Mouse (Mus musculus) ovary, postnatal 10 days (tissue): ENCODE results near the gene Rbpms2.
"Not testable (repeated sequence)": the region's sequence is repeated elsewhere in the genome, so short reads cannot be mapped to it uniquely, and the experiment has no call there.

Experiments used
- DNase-seq: peaks from one replicate; pipeline ENCODE4 v3.0.0; 2022; ENCODE audit warnings: low spot score

The Rbpms2 gene

DNA sequence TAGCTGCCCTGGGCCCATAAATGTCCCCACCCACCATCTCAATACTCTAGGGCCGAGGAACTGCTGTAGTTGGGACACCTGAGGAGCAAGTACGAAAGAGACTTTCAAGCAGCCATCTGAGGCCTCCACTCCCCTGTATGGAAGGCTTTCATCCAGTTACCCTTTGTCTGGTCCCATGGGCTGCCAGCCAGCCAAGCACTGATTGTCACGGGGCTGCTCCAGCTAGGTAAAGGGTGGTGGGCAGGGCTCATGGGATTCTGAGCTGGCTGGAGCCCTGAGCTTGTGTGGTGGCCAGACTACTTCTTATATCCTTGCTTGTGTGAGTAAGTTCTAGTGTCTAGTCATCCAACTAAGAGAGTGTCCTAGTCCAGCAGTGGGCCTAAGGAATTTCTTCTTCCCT, 27.8 kb downstream of the Rbpms2 start:
- no peak for DNase-seq

DNA sequence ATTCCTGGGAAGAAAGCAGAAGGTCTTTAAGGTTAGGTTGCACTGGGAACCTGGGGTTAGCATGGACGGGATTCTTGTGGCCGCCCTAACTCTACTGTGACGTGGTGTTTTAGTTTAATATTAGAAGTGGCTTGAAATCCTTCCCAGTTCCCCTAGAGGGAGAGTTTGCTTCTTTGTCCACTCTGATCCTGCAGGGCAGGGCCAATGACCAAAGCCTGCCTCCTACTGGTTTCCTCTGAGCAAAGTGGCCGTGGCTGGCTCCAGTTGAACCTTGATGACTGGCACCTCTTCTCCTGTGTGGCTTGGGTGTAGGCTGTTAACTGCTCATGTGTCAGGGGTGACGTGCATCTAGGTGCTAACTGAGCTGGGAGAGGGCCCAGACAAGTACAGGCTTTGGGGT, 31.6 kb downstream of the Rbpms2 start:
- DNase-seq, result no peak

- no peak for DNase-seq
Measured at GRCm38 (mm10) chr9:65661493-65661892, 32.0 kb downstream of the Rbpms2 start.

GRCm38 (mm10) chr9:65664163-65664562, 34.7 kb downstream of the Rbpms2 start:
- DNase-seq, result peak; percentile 46

- DNase-seq, result no peak
Measured at GRCm38 (mm10) chr9:65666042-65666441, 36.6 kb downstream of the Rbpms2 start.

GRCm38 (mm10) chr9:65667701-65668100, 38.3 kb downstream of the Rbpms2 start, which contains the start of gene Oaz2:
Oaz2 (plus strand) TSS chr9:65668001.
- DNase-seq, result no peak

- DNase-seq, result no peak
Measured at GRCm38 (mm10) chr9:65671431-65671931, 42.0 kb downstream of the Rbpms2 start.

DNA sequence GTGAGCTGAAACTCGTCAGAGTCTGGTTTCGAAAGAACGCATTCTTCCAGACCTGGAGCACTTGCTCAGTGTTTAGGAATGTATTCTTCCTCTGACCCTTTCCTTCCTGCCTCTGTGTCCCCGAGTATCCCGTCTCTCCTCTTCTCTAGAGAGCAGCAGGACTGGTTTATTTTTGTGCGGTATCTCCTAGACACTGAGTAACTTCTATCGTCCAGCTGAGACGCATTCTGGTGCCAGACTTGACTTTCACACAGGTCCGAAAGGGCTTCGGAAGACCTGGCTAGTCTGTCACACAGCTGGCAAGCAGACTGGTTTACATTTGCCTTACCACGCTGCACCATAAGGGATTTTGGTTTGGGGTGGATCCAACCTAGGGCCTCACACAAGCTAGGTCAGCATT, 43.5 kb downstream of the Rbpms2 start:
- no peak for DNase-seq

- DNase-seq, result no peak
Measured at GRCm38 (mm10) chr9:65675461-65676357, 46.3 kb downstream of the Rbpms2 start.

DNA sequence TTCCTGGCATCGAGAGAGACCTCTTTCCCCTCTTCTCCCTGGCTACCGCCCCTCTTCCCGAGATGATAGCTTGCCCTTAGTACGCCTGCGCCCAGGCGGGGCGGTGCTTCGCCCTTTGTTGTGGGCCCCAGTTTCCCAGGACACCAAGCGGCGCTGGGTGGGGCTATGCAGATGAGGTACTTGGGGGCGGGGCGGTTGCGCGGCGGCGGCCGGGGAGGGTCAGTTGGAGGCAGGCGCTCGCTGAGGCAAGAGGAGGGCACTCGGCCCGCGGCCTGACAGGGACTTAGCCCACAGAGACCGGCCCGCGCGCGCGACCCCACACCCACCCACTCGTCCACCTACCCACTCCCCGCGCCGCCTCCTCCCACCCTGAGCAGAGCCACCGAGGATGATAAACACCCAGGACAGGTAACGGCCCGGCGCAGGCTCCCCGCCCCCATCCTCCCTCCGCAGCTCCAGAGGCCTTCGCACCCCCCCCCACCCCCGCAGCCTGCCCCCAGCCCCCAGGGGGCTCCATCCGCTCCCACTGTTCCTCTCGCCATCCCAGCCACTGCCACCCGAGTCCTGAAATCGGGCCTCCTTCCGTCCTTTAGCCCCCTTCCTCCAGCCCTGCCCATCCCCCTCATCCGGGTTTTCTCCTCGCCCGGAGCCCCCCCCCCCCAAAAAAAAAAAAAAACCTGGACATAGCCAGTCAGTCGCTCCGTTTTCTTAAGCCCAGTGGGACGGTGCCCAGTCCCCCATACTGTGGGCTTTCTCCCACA, 47.1 kb downstream of the Rbpms2 start:
- DNase-seq, result peak; percentile 91

- DNase-seq, result no peak
Measured at GRCm38 (mm10) chr9:65677119-65677462, 47.6 kb downstream of the Rbpms2 start.

DNA sequence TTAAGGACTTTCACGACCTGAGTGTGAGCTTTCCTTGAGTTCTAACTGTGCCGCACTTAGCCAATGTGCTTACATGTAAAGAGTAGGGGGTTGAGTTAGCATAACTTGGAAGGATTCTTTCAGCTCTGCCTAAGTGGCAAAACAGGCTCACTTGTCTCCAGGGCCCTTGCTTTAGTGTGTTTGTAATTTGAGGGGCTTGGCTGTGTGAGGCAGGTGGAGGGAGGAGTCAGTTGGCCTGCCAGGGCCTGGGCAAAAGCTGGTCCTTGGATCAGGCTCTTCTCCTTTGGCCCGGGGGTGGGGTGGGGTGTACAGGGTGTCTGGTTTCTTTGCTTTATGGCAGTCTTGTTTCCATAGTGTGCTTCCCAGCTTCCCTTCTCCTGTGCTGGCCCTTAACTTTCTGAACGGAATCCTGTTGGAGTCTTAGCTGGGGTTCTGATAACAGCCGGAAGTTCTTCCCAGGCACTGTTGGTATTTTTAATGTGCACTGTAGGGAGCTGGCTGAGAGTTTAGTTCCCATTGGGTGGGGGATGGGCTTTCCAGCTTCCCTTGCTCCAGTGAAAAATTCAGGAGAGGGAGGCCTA, 49.8 kb downstream of the Rbpms2 start:
- no peak for DNase-seq

DNA sequence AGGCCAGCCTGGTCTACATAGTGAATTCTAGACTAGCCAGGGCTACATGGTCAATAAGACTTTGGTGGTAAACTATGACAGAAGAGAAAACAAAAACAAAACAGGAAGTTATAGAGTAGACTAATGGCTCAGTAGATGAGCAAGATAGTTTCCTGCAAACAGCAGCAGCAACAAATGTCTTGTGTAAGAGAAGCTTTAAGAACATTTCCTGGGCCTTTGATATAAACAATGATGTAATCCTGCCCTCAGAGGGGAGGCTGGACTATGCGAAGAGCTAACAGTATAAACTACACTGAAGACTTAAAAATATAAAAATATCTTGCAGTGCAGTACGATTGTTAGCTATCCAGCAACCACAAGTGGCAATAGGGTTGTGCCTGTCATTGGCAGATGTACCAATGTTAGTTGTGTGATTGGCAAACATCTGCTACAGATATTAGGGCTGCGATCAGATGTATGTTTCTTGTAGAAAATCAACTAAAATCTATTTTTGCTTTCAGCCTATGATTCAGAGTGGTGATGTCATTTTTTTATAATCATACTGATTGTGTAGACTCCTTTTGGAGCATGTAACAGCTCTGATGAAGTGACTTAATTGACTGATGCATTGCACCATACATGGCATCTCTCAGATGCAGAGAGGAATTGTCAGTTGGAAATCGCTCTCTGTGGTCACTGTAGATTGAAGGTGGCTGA, 51.6 kb downstream of the Rbpms2 start:
- DNase-seq, result no peak

GRCm38 (mm10) chr9:65681634-65681940, 52.1 kb downstream of the Rbpms2 start:
- DNase-seq, result no peak

DNA sequence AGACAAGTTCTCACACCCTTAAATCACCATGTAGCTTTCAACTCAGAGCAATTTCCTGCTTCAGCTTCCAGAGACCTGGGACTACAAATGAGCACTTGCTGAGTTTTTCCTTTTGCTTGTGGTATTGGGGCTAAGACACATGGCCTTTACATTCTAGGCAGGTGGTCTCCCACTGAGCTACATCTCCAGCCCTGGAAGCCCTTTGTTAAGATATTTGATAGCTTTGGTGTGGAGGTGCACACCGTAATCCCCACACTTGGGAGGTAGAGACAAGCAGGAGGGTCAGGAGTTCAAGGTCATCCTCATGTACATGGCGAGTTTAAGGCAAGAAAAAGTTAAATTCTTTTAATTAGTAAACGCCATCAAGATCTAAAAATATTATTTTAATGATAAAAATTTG, 52.7 kb downstream of the Rbpms2 start:
- no peak for DNase-seq

DNA sequence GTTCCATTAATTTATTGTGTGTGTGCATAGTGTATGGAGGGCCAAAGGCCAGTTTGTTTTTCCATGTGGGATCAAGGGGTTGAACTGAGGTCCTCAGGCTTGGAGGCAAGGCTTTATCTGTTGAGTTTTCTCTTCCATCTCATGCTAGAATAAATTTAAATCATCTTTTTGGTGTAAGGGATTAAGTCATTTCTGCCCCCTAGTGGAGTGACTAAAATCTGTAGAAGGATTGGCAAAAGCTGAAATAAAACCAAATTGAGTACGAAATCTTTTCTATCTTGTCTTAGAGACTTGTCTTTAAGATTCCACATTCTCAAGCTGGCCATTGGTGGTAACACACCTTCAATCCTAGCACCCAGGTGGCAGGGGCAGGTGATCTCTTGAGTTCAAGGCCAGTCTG, 53.5 kb downstream of the Rbpms2 start:
- DNase-seq, result no peak

DNA sequence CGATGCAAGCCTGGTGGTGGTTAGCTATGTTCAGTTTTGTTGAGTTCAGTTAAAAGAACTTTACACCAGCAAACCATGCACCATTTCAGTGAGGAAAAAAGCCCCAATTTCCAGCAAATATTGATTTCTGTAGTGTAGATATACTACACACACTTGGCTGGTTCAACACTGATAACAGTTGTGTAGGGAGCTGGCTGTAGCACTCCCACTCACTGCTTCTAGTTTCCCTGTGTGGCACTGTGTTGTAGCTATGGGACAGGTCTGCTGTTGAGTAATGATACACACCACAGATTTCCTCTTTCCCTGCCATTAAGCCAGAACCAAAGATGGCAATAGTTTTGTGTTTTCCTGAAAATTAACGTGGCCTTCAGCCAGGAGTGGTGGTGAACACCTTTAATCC, 55.3 kb downstream of the Rbpms2 start:
- DNase-seq, result no peak

GRCm38 (mm10) chr9:65689869-65690268, 60.4 kb downstream of the Rbpms2 start:
- DNase-seq, result not testable (repeated sequence)

- DNase-seq, result no peak
Measured at GRCm38 (mm10) chr9:65692466-65692865, 63.0 kb downstream of the Rbpms2 start.

DNA sequence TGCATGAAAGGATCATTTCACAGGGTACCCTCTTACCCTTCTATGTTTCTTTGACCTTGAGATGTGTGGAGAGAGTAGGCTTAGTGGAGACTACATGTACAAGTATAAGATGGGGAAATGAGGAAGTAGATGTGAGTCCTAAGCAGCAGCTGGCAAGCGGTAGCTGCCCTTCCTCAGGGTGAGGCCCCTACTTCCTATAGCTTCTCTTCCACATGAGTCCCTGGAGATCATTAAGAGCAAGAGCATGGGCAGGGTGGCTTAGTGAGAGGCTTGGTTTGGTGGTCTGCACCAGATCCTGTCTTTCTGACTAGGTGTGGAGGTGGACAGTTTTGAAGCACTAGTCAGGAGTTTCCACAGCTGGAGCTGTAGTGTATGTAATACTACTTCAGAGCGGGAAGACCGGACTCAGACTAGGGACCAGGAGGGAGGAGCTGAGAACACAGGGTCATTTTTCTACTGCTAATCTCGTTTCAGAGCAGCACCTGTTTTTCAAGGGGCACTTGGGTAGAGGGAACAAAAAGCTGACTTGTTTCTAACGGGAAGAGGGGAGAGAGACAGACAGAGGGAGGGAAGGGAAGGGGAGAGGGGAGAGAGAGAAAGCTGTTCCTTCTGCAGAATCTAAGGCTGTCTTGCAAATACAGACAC, 63.6 kb downstream of the Rbpms2 start:
- DNase-seq, result no peak

GRCm38 (mm10) chr9:65695646-65696045, 66.2 kb downstream of the Rbpms2 start:
- DNase-seq, result no peak

DNA sequence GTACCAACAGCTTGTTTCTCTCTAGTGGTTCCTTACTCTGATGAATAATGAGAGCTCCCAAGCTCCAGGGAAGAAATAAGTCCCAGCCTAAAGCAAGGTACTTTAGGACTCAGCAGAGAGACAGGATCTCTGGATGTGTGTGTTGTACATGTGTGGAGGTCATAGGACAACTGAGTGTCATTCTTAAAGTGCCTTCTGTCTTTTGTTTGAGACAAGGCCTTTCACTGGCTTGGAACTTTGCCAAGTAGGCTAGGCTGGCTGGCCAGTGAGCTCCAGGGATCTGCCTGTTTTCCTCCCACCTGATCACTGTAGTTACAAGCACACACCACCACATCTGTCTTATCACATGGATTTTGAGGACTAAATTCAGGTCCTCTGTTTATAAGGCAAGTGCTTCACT, 66.9 kb downstream of the Rbpms2 start:
- no peak for DNase-seq
